Mouse (Mus musculus): ENCODE data around the gene Hhipl1.

The Hhipl1 gene

GRCm38 (mm10) chr12:108312432-108312851, 6.4 kb downstream of the Hhipl1 start:
- DNase-seq (ENCODE audit: low read depth, low spot score): no peak

- no peak for DNase-seq (ENCODE audit: low read depth, low spot score)
These were observed 7.2 kb downstream of the Hhipl1 start for GRCm38 (mm10) chr12:108313244-108313772.

- no peak for DNase-seq (ENCODE audit: low read depth, low spot score)
These were observed 9.7 kb downstream of the Hhipl1 start for GRCm38 (mm10) chr12:108315818-108316217.

- DNase-seq (ENCODE audit: low read depth, low spot score): no peak
These were observed 10.6 kb downstream of the Hhipl1 start for GRCm38 (mm10) chr12:108316655-108317054.

GRCm38 (mm10) chr12:108317201-108317738, 11.2 kb downstream of the Hhipl1 start:
- no peak for DNase-seq (ENCODE audit: low read depth, low spot score)

GRCm38 (mm10) chr12:108317826-108318430, 11.9 kb downstream of the Hhipl1 start:
- no peak for DNase-seq (ENCODE audit: low read depth, low spot score)

GRCm38 (mm10) chr12:108318499-108318898, 12.4 kb downstream of the Hhipl1 start:
- no peak for DNase-seq (ENCODE audit: low read depth, low spot score)

GRCm38 (mm10) chr12:108320096-108320495, 14.0 kb downstream of the Hhipl1 start:
- no peak for DNase-seq (ENCODE audit: low read depth, low spot score)

GRCm38 (mm10) chr12:108326401-108326800, 20.3 kb downstream of the Hhipl1 start:
- no peak for DNase-seq (ENCODE audit: low read depth, low spot score)

GRCm38 (mm10) chr12:108327889-108328491, 21.9 kb downstream of the Hhipl1 start:
- DNase-seq (ENCODE audit: low read depth, low spot score): no peak

- DNase-seq (ENCODE audit: low read depth, low spot score): peak; percentile 86
These were observed 27.0 kb downstream of the Hhipl1 start for GRCm38 (mm10) chr12:108333056-108333455.

GRCm38 (mm10) chr12:108333481-108333882, 27.4 kb downstream of the Hhipl1 start:
- peak; percentile 44 for DNase-seq (ENCODE audit: low read depth, low spot score)

GRCm38 (mm10) chr12:108333895-108334445, 27.9 kb downstream of the Hhipl1 start, which contains the start of gene Cyp46a1:
Gene Cyp46a1, plus strand, starts transcription at chr12:108334381.
- peak; percentile 99 for DNase-seq (ENCODE audit: low read depth, low spot score)

- DNase-seq (ENCODE audit: low read depth, low spot score): no peak
These were observed 28.5 kb downstream of the Hhipl1 start for GRCm38 (mm10) chr12:108334529-108334928.

GRCm38 (mm10) chr12:108338572-108339190, 32.6 kb downstream of the Hhipl1 start:
- DNase-seq (ENCODE audit: low read depth, low spot score): peak; percentile 15

GRCm38 (mm10) chr12:108348151-108348550, 42.1 kb downstream of the Hhipl1 start:
- no peak for DNase-seq (ENCODE audit: low read depth, low spot score)

- DNase-seq (ENCODE audit: low read depth, low spot score): no peak
These were observed 43.0 kb downstream of the Hhipl1 start for GRCm38 (mm10) chr12:108349026-108349425.

GRCm38 (mm10) chr12:108350931-108351330, 44.9 kb downstream of the Hhipl1 start:
- no peak for DNase-seq (ENCODE audit: low read depth, low spot score)

- DNase-seq (ENCODE audit: low read depth, low spot score): no peak
These were observed 46.5 kb downstream of the Hhipl1 start for GRCm38 (mm10) chr12:108352371-108353136.

- no peak for DNase-seq (ENCODE audit: low read depth, low spot score)
These were observed 48.2 kb downstream of the Hhipl1 start for GRCm38 (mm10) chr12:108354284-108354683.

GRCm38 (mm10) chr12:108355271-108355670, 49.2 kb downstream of the Hhipl1 start:
- DNase-seq (ENCODE audit: low read depth, low spot score): no peak
